Mouse (Mus musculus) kidney, adult 2 months (tissue): Measurements from ENCODE around the gene Gm3173. TPM values are rescaled to one million over a fixed set of nuclear protein-coding genes. Genes with fewer than 3 reads are reported as not detected.
A peak's percentile ranks its signal among the peaks of the same experiment; 100 is the strongest.
"Not testable (repeated sequence)": the region's sequence is repeated elsewhere in the genome, so short reads cannot be mapped to it uniquely, and the experiment has no call there.

Source experiments
- DNase-seq: peaks from one replicate; pipeline ENCODE4 v3.0.0; 2021
- H3K27ac ChIP-seq: fragments of 200-500 bp; 2 replicates; pipeline ENCODE4 v1.5.1; 2012; ENCODE audit warnings: low read depth, low read length, control low read depth, inconsistent platforms; ENCODE audit not compliant: insufficient read depth
- H3K27me3 ChIP-seq: fragments of 200-500 bp; replicated peaks from 2 replicates; pipeline ENCODE4 v1.6.1; 2012; ENCODE audit warnings: mild to moderate bottlenecking, moderate library complexity, low read length, inconsistent platforms; ENCODE audit not compliant: control insufficient read depth, insufficient read depth
- H3K36me3 ChIP-seq: fragments of 200-500 bp; 2 replicates; pipeline ENCODE4 v1.6.1; 2012; ENCODE audit warnings: mild to moderate bottlenecking, moderate library complexity, low read length, inconsistent platforms; ENCODE audit not compliant: control insufficient read depth, insufficient read depth
- H3K4me1 ChIP-seq: fragments of 200-500 bp; 2 replicates; pipeline ENCODE4 v1.6.1; 2011; ENCODE audit warnings: low read length; ENCODE audit not compliant: control insufficient read depth, insufficient read depth
- H3K4me3 ChIP-seq: fragments of 200-500 bp; 2 replicates; pipeline ENCODE4 v1.5.1; 2011; ENCODE audit warnings: mild to moderate bottlenecking, low read depth, low read length, control low read depth; ENCODE audit not compliant: insufficient read depth
- WGBS: fragments of 180-500 bp; shearing (Covaris S2); methylation state at CpG from one replicate; pipeline ENCODE4 v1.1.7; 2018; 5-methylcytosine and 5-hydroxymethylcytosine counted together
- polyA plus RNA-seq: library from polyadenylated mRNA; depleted of rRNA; stranded (reverse); fragments of >200 nt; gene quantifications from 2 replicates; pipeline ENCODE4 v1.2.3, GENCODE M21; 2012; rRNA removed

Gene Gm3173
- polyA plus RNA-seq: not detected in 2 replicates

DNA sequence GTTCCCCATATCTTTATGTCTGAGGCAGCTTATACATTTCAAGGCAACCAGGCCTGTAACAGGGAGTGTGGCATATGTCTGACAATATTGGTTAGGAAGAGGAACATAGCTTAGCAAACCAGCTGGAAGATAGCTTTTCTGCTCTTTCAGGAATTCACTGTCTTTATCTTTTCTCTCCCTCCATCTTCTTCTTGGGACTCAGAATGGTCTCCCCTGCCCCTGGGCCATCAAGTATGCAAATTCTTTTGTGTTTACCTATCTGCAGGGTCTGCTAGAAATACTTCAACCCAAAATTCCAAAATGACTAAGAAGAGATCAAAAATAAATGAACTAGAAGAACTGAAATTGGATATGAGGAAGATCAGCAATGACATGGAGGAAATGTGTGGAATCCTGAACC, at the start of gene Gm3173:
Gm3173 (plus strand) TSS at position 301 of the 400 bp plus-strand sequence.
- not testable (repeated sequence) for DNase-seq, H3K27me3 ChIP-seq, H3K36me3 ChIP-seq, H3K27ac ChIP-seq, H3K4me1 ChIP-seq, H3K4me3 ChIP-seq

DNA sequence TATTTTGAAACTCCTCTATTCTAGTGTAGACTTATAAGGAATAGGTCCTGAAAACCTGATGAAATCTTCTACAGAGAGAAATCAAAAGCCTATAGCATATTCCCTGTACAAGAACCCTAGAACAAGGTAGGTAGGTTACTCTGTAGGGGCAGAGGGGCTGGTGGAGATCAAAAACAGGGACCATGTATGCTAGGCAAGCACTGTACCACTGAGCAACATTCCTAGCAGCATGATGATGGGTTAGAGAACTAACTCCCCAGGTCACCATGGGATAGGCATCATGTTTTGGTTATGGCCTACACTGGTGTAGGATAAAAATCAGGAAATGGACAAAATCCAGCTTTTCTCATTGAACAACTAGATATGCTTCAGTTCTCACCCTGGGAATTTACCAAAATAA, 45.2 kb upstream of the Gm3173 start:
- DNase-seq, H3K27ac ChIP-seq, H3K27me3 ChIP-seq, H3K36me3 ChIP-seq, H3K4me1 ChIP-seq, H3K4me3 ChIP-seq: not testable (repeated sequence)

DNA sequence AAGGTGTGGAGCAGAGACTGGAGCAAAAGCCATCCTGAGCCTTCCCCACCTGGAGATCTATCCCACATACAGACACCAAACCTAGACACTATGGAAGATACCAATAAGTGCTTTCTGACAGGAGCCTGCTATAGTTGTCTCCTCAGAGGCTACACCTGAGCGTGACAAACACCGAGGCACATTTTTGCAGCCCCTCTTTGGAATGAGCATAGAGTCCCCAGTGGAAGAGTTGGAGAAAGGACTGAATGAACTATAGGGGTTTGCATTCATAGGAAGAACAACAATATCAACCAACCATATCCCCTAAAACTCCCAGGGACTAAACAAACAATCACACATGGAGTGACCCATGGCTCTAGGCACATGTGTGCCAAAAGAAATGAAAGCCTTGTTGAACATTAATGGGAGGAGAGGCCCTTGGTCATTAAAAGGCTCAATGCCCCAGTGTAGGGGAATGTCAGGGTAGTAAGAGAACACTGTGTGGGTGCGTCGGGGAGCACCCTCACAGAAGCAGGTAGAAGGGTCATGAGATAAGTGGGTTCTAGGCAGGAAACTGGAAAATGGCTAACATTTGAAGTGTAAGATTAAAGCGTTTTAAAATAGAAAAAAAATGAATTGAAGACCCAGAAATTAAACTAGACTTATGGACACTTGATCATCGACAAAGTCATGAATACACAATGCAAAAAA, 37.8 kb upstream of the Gm3173 start:
- H3K4me3 ChIP-seq, H3K36me3 ChIP-seq, H3K27me3 ChIP-seq, H3K27ac ChIP-seq, H3K4me1 ChIP-seq, DNase-seq: not testable (repeated sequence)
- WGBS: 85% methylated on average over 5 of the region's 6 CpGs

DNA sequence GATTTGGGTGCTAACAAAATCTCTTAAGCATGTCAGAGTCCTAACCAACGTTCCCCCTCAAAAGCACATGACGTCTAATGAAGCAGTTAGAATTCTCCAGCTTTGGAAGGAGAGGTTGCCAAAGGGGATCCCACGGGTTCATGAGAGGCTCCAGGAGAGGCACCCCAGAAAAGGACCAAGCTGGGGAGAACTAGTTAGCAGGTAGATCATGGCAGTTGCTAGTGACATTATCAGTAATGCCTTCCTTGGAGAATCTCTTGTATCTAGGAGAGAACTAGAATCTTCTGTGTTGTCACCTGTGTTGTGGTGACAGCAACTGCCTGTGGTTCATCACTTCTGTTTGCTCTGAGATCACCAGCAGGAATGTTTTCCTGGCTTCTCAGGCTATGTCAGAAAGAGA, 33.6 kb upstream of the Gm3173 start, which contains the start of gene Gm3159:
Gm3159 (plus strand) TSS at position 301 of the 400 bp plus-strand sequence.
- H3K36me3 ChIP-seq, H3K27ac ChIP-seq, DNase-seq, H3K27me3 ChIP-seq, H3K4me1 ChIP-seq, H3K4me3 ChIP-seq: not testable (repeated sequence)
- WGBS: 44% methylated on average over 3 of the region's 3 CpGs

DNA sequence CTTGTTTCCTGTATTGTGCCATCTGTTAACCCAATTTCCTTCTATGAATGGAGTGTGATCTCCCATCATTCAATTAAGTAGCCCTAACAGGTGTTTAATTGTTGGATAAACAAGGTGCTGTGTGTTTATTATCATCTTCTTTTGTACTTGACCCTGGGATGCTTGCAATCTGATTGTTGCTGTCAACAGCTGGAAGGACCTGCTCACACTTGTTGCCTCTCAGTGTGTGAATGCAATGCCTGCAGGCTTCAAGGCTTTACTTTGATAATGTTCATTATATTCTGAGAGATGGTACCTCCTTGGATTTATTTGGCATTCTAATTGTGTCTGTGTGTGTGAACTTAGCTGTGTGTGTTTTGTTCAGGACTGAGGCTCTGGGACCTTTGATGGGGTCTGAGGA, 32.2 kb upstream of the Gm3173 start:
- DNase-seq, H3K4me3 ChIP-seq, H3K27me3 ChIP-seq, H3K27ac ChIP-seq, H3K36me3 ChIP-seq, H3K4me1 ChIP-seq: not testable (repeated sequence)

DNA sequence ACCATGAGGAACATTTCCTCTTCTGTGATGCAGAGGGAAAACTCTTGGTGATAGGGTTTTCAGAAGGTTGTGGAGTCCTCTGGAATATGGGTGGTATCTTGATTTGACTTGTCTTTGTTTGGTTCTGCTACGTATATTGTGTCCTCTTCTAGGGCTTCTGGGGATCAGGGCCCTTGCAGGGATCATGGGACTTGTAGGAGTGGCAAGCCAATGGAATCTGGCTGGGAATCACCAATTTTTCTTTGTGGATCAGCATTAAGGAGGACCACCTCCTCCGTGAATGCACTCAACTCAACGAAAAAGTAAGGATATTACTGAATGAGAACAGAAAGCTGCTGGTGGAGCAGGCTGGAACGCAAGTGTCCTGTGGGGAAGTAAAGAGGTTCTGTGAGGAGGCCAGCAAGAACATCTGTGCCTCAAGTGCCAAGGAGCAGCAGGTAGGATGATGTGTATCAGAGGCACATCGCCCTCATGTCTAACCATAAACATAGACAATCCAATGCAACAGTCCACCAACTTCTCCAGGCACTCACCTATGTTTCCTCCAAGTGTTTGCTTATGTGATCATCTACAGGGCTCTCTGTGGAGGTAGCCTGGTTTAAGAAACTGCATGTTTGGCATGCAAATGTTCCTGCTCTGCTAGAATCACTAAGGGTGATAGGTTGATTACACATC, 30.5 kb upstream of the Gm3173 start:
- not testable (repeated sequence) for H3K27ac ChIP-seq, H3K27me3 ChIP-seq, H3K4me1 ChIP-seq, H3K4me3 ChIP-seq, DNase-seq, H3K36me3 ChIP-seq
- 87% methylated on average over 5 of the region's 5 CpGs for WGBS

GRCm38 (mm10) chr14:4401245-4401644, 29.5 kb upstream of the Gm3173 start:
- DNase-seq, H3K27me3 ChIP-seq, H3K36me3 ChIP-seq, H3K4me3 ChIP-seq, H3K27ac ChIP-seq, H3K4me1 ChIP-seq: not testable (repeated sequence)
- WGBS: 65% methylated on average over 5 of the region's 5 CpGs

GRCm38 (mm10) chr14:4403840-4404239, 27.0 kb upstream of the Gm3173 start:
- DNase-seq, H3K4me1 ChIP-seq, H3K36me3 ChIP-seq, H3K27me3 ChIP-seq, H3K4me3 ChIP-seq, H3K27ac ChIP-seq: not testable (repeated sequence)

- not testable (repeated sequence) for H3K27ac ChIP-seq, DNase-seq, H3K4me1 ChIP-seq, H3K27me3 ChIP-seq, H3K36me3 ChIP-seq, H3K4me3 ChIP-seq
- WGBS: 46% methylated on average over 1 of the region's 1 CpGs
Observed at GRCm38 (mm10) chr14:4409939-4410338, 20.9 kb upstream of the Gm3173 start.

GRCm38 (mm10) chr14:4414965-4415835, 15.6 kb upstream of the Gm3173 start, which contains the start of gene Gm3164:
TSS of gene Gm3164 (plus strand) at chr14:4415448.
- not testable (repeated sequence) for H3K27me3 ChIP-seq, H3K4me3 ChIP-seq, H3K4me1 ChIP-seq, H3K36me3 ChIP-seq, H3K27ac ChIP-seq
- WGBS: under 1% methylated on average over 39 of the region's 59 CpGs
- DNase-seq: peak; percentile 48

DNA sequence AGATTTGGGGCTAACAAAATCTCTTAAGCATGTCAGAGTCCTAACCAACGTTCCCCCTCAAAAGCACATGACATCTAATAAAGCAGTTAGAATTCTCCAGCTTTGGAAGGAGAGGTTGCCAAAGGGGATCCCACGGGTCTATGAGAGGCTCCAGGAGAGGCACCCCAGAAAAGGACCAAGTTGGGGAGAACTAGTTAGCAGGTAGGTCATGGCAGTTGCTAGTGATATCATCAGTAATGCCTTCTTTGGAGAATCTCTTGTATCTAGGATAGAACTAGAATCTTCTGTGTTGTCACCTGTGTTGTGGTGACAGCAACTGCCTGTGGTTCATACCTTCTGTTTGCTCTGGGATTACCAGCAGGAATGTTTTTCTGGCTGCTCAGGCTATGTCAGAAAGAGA, 50.7 kb downstream of the Gm3173 start, which contains the start of gene Gm3182:
Gm3182 (plus strand) TSS at position 301 of the 400 bp plus-strand sequence.
- not testable (repeated sequence) for H3K36me3 ChIP-seq, DNase-seq, H3K4me3 ChIP-seq, H3K27me3 ChIP-seq, H3K4me1 ChIP-seq, H3K27ac ChIP-seq
- WGBS: 80% methylated on average over 1 of the region's 2 CpGs
